ENCODE assay signal across 8 mouse cellular contexts in genomic region chr8:70507027-70507393, GRCm38 (mm10). TPM values are rescaled to one million over a fixed set of nuclear protein-coding genes. Genes with fewer than 3 reads are reported as not detected.
DNase-seq lines count a peak whose midpoint lies in the region; ATAC-seq and TF ChIP-seq lines count a peak whose summit lies in the region.
"Had no signal": no experiment of that assay in that cellular context is flagged by ENCODE, and none has a peak within 500 bp of the region (broad histone marks: within the 10 kb centered on the region; RNA-seq: fewer than 3 reads in every experiment).

No protein-coding gene starts in this region.

- intact Hi-C loops in left cerebral cortex, postnatal 10 days (cut with DNase I), result no loop called here

- no peak for ATAC-seq in kidney, embryonic 15.5 days (replicated peaks; ENCODE audit: low FRiP score)
- ATAC-seq in hindbrain, embryonic 15.5 days (ENCODE audit: low FRiP score, low read depth), result no peak

- H3ac ChIP-seq in myocyte (ENCODE audit: control insufficient read depth, insufficient read length), result peak overlapping the region; percentile 23

- H3K4me2 ChIP-seq in kidney, embryonic 15.5 days, result no peak overlapping the region; the same call in 1 of the 2 replicates
- peak overlapping the region; percentile 80 for H3K4me2 ChIP-seq in hindbrain, embryonic 15.5 days
- peak overlapping the region; percentile 52 for H3K4me2 ChIP-seq in myocyte (ENCODE audit: low read depth)

- TF ChIP-seq POLR2A in myocyte (IDR thresholded peaks at IDR 0.05; ENCODE audit: insufficient read length, low read depth), result no peak

- 68% methylated on average over 5 of the region's 5 CpGs for WGBS in kidney, embryonic 15.5 days
- WGBS in hindbrain, embryonic 15.5 days, result 66% methylated on average over 5 of the region's 5 CpGs

- peaks cover 22% of the 10 kb centered on the region for H3K27me3 ChIP-seq in kidney, embryonic 15.5 days
- H3K27me3 ChIP-seq in hindbrain, embryonic 15.5 days, result peaks cover 17% of the 10 kb centered on the region
- no peaks in the 10 kb centered on the region for H3K27me3 ChIP-seq in myocyte (ENCODE audit: control insufficient read depth, insufficient read depth, insufficient read length)

- DNase-seq in kidney, adult 18-20 months, result no peak
- DNase-seq in embryo, embryonic 10.5 days (ENCODE audit: low spot score), result no peak
- DNase-seq in left cerebral cortex, postnatal 10 days (ENCODE audit: extremely low spot score in 1 of 2, low spot score in 2 of 2), result no peak

- peaks cover 76% of the 10 kb centered on the region for H3K4me1 ChIP-seq in kidney, embryonic 15.5 days
- peaks cover 18% of the 10 kb centered on the region for H3K4me1 ChIP-seq in brown adipose tissue, adult 24 weeks (ENCODE audit: control insufficient read depth, insufficient read depth, insufficient read length, low read length)
- peaks cover 62% of the 10 kb centered on the region for H3K4me1 ChIP-seq in hindbrain, embryonic 15.5 days (replicated peaks)

- H3K27ac ChIP-seq in kidney, embryonic 15.5 days, result peak overlapping the region; percentile 97
- H3K27ac ChIP-seq in brown adipose tissue, adult 24 weeks (replicated peaks; ENCODE audit: low read depth, low read length), result no peak overlapping the region
- 0 out of 2 replicates have a peak overlapping the region, but pooled peaks have one; percentile 95 for H3K27ac ChIP-seq in hindbrain, embryonic 15.5 days (replicated peaks)

- peaks cover 35% of the 10 kb centered on the region for H3K79me2 ChIP-seq in myocyte (ENCODE audit: control insufficient read depth, insufficient read depth)

- peaks cover 24% of the 10 kb centered on the region for H3K36me3 ChIP-seq in kidney, embryonic 15.5 days
- H3K36me3 ChIP-seq in hindbrain, embryonic 15.5 days, result peaks cover 15% of the 10 kb centered on the region
- peaks cover 10% of the 10 kb centered on the region for H3K36me3 ChIP-seq in myocyte (ENCODE audit: control insufficient read depth, insufficient read depth)

- no peaks in the 10 kb centered on the region for H3K9me3 ChIP-seq in kidney, embryonic 15.5 days (replicated peaks)
- no peaks in the 10 kb centered on the region for H3K9me3 ChIP-seq in hindbrain, embryonic 15.5 days

- no peak overlapping the region for H3K9ac ChIP-seq in kidney, embryonic 15.5 days
- H3K9ac ChIP-seq in hindbrain, embryonic 15.5 days, result no peak overlapping the region

- H3K4me3 ChIP-seq in kidney, embryonic 15.5 days (replicated peaks), result peak overlapping the region; percentile 72
- peak overlapping the region; percentile 4; the same call in 1 of the 2 replicates for H3K4me3 ChIP-seq in brown adipose tissue, adult 24 weeks (ENCODE audit: insufficient read depth, low read depth, low read length)
- H3K4me3 ChIP-seq in hindbrain, embryonic 15.5 days, result peak overlapping the region; percentile 70; the same call in 1 of the 2 replicates
- peak overlapping the region; percentile 60 for H3K4me3 ChIP-seq in myocyte

TF ChIP-seq in myocyte, 11 proteins besides CTCF, POLR2A, EP300 and RAD21:
- TF ChIP-seq SRF (IDR thresholded peaks at IDR 0.05; ENCODE audit: control insufficient read depth, insufficient read length, low read depth), result no peak
- peak; percentile 57 for TF ChIP-seq POLR2AphosphoS2 (IDR thresholded peaks at IDR 0.05; ENCODE audit: insufficient read length, low read depth)
- TF ChIP-seq TCF3 (IDR thresholded peaks at IDR 0.05; ENCODE audit: insufficient read length, low read depth), result no peak
- TF ChIP-seq USF1 (IDR thresholded peaks at IDR 0.05; ENCODE audit: low read depth), result no peak
- no peak for TF ChIP-seq REST (IDR thresholded peaks at IDR 0.05; ENCODE audit: insufficient read depth, insufficient read length)
- TF ChIP-seq MYOD1 (IDR thresholded peaks at IDR 0.05; ENCODE audit: control insufficient read depth in 1 of 3, insufficient read length in 2 of 3, low read depth in 2 of 3), result no peak
- no peak for TF ChIP-seq TCF12 (IDR thresholded peaks at IDR 0.05; ENCODE audit: insufficient read depth, poor library complexity, severe bottlenecking)

RNA-seq across cellular contexts. Expression of gene Rex1bd, which starts 0.5 kb away (rescaled TPM):
- 128 and 133 TPM in 2 replicates for polyA plus RNA-seq in kidney, embryonic 15.5 days (2015; fragmentation: Nextera tagmentation; extraction: Ambion mirVana)
- polyA plus RNA-seq in brown adipose tissue, adult 24 weeks (2012; ENCODE audit: insufficient read depth, insufficient read length, missing spikeins), result 191 and 207 TPM in 2 replicates
- polyA plus RNA-seq in hindbrain, embryonic 15.5 days (2015; fragmentation: Nextera tagmentation; extraction: Ambion mirVana), result 161 and 177 TPM in 2 replicates
- 259 TPM for polyA plus RNA-seq in myocyte (2012; fragmentation: generic; extraction: Trizol)
- total RNA-seq in left cerebral cortex, postnatal 10 days (2021), result 100 to 1,000 TPM in 1 of 2 experiments, 10 to 100 TPM in 1; 95.1 to 106 TPM

RNA-seq across cellular contexts. Expression of gene Uba52, which starts 3.6 kb away (rescaled TPM):
- 954 and 1,022 TPM in 2 replicates for polyA plus RNA-seq in kidney, embryonic 15.5 days (2015; fragmentation: Nextera tagmentation; extraction: Ambion mirVana)
- polyA plus RNA-seq in brown adipose tissue, adult 24 weeks (2012; ENCODE audit: insufficient read depth, insufficient read length, missing spikeins), result 977 and 1,552 TPM in 2 replicates
- polyA plus RNA-seq in hindbrain, embryonic 15.5 days (2015; fragmentation: Nextera tagmentation; extraction: Ambion mirVana), result 652 and 684 TPM in 2 replicates
- polyA plus RNA-seq in myocyte (2012; fragmentation: generic; extraction: Trizol), result 2,253 TPM
- total RNA-seq in left cerebral cortex, postnatal 10 days (2021), result 1,000 to 10,000 TPM in 1 of 2 experiments, 100 to 1,000 TPM in 1; 991 to 1,007 TPM

RNA-seq across cellular contexts. Expression of gene Crlf1, which starts 14.1 kb away (rescaled TPM):
- polyA plus RNA-seq in kidney, embryonic 15.5 days (2015; fragmentation: Nextera tagmentation; extraction: Ambion mirVana), result 21.1 and 24.1 TPM in 2 replicates
- 1.3 TPM in 1 of 2 replicates, not detected in the other for polyA plus RNA-seq in brown adipose tissue, adult 24 weeks (2012; ENCODE audit: insufficient read depth, insufficient read length, missing spikeins)
- 7.0 and 8.6 TPM in 2 replicates for polyA plus RNA-seq in hindbrain, embryonic 15.5 days (2015; fragmentation: Nextera tagmentation; extraction: Ambion mirVana)
- polyA plus RNA-seq in myocyte (2012; fragmentation: generic; extraction: Trizol), result 99.1 TPM
- 1 to 10 TPM; 7.0 to 9.5 TPM for total RNA-seq in left cerebral cortex, postnatal 10 days (2021)

RNA-seq across cellular contexts. Expression of gene Tmem59l, which starts 19.9 kb away (rescaled TPM):
- 5.9 and 6.0 TPM in 2 replicates for polyA plus RNA-seq in kidney, embryonic 15.5 days (2015; fragmentation: Nextera tagmentation; extraction: Ambion mirVana)
- not detected in 2 replicates for polyA plus RNA-seq in brown adipose tissue, adult 24 weeks (2012; ENCODE audit: insufficient read depth, insufficient read length, missing spikeins)
- polyA plus RNA-seq in hindbrain, embryonic 15.5 days (2015; fragmentation: Nextera tagmentation; extraction: Ambion mirVana), result 133 and 145 TPM in 2 replicates
- polyA plus RNA-seq in myocyte (2012; fragmentation: generic; extraction: Trizol), result 0.04 TPM
- 100 to 1,000 TPM; 146 to 159 TPM for total RNA-seq in left cerebral cortex, postnatal 10 days (2021)
- polyA plus RNA-seq: spleen, adult 2 months had no signal

RNA-seq across cellular contexts. Expression of gene Fkbp8, which starts 20.5 kb away (rescaled TPM):
- polyA plus RNA-seq in kidney, embryonic 15.5 days (2015; fragmentation: Nextera tagmentation; extraction: Ambion mirVana), result 295 and 322 TPM in 2 replicates
- 90.9 and 113 TPM in 2 replicates for polyA plus RNA-seq in brown adipose tissue, adult 24 weeks (2012; ENCODE audit: insufficient read depth, insufficient read length, missing spikeins)
- polyA plus RNA-seq in hindbrain, embryonic 15.5 days (2015; fragmentation: Nextera tagmentation; extraction: Ambion mirVana), result 393 and 420 TPM in 2 replicates
- polyA plus RNA-seq in myocyte (2012; fragmentation: generic; extraction: Trizol), result 329 TPM
- 100 to 1,000 TPM; 361 to 375 TPM for total RNA-seq in left cerebral cortex, postnatal 10 days (2021)

Comparison
In these comparisons a context has a peak if more than half of its experiments do, and no peak if none do; other contexts are left out.
1. H3K4me3 ChIP-seq: peak in every context shown above with its lines; median percentile 72 in kidney, embryonic 15.5 days; 70 in hindbrain, embryonic 15.5 days; 60 in myocyte; 4 in brown adipose tissue, adult 24 weeks.